Mouse (Mus musculus) right cerebral cortex, postnatal 25 days (tissue): ENCODE measurements around the gene Entpd6.

Source experiments
- DNase-seq: peaks from one replicate; pipeline ENCODE4 v3.0.0; 2022

Entpd6 gene

GRCm38 (mm10) chr2:150787234-150787771, 38.5 kb downstream of the Entpd6 start:
- DNase-seq: no peak

GRCm38 (mm10) chr2:150788768-150789550, 40.1 kb downstream of the Entpd6 start:
- DNase-seq: peak; percentile 60

GRCm38 (mm10) chr2:150793320-150793719, 44.5 kb downstream of the Entpd6 start:
- no peak for DNase-seq

- no peak for DNase-seq
These were observed 49.2 kb downstream of the Entpd6 start for GRCm38 (mm10) chr2:150798084-150798483.

- no peak for DNase-seq
These were observed 51.8 kb downstream of the Entpd6 start for GRCm38 (mm10) chr2:150800616-150801015.

GRCm38 (mm10) chr2:150803035-150803434, 54.2 kb downstream of the Entpd6 start:
- DNase-seq: no peak

GRCm38 (mm10) chr2:150808381-150808780, 59.5 kb downstream of the Entpd6 start:
- no peak for DNase-seq

- DNase-seq: no peak
These were observed 60.0 kb downstream of the Entpd6 start for GRCm38 (mm10) chr2:150808812-150809211.

GRCm38 (mm10) chr2:150810603-150811002, 61.8 kb downstream of the Entpd6 start:
- DNase-seq: no peak

GRCm38 (mm10) chr2:150812816-150813215, 64.0 kb downstream of the Entpd6 start:
- DNase-seq: no peak

GRCm38 (mm10) chr2:150816676-150817402, 68.0 kb downstream of the Entpd6 start:
- DNase-seq: no peak

- no peak for DNase-seq
These were observed 69.9 kb downstream of the Entpd6 start for GRCm38 (mm10) chr2:150818742-150819141.

- DNase-seq: no peak
These were observed 71.9 kb downstream of the Entpd6 start for GRCm38 (mm10) chr2:150820720-150821119.
